Mouse (Mus musculus) ovary, postnatal 10 days (tissue): ENCODE measurements around the gene Tmprss12.
"Not testable (repeated sequence)": the region's sequence is repeated elsewhere in the genome, so short reads cannot be mapped to it uniquely, and the experiment has no call there.

Experiments
- DNase-seq: peaks from one replicate; pipeline ENCODE4 v3.0.0; 2022; ENCODE audit warnings: low spot score

Gene Tmprss12

DNA sequence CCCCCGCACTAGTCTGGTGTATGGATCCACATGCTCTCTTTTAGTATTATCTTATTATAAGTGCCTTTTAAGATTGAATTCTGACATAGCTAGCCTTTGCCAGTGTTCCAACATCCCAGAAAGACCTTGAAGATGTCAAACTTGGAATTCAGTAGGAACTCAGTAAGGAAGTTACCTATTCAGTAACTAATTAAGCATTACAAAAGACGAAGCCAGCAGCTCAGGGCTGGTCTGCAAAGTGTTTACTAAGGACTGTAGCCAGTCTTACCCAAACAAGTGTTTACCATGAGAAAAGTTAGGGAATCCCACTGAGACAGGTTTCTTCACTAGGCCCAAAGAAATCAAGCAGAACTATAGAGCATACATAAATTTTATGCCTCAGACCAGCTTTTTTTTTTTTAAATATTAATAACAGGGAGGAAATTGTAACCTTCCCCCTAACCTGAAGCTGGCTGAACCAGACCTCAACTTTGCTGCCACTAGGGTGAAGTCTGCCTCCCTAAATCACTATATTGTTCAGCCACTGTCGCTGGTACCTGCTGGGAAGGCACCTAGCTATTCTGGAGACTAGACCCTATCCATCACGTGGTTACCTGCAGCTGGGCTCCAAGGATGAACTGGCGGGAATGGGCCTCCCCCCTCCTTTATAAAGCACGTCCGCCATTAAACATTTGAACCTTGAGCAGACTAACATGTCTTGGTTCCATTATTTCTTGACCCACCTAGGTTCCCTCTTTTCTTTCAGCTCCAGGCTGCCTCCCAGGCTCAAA lies 5.7 kb upstream of the Tmprss12 start:
- DNase-seq: no peak

DNA sequence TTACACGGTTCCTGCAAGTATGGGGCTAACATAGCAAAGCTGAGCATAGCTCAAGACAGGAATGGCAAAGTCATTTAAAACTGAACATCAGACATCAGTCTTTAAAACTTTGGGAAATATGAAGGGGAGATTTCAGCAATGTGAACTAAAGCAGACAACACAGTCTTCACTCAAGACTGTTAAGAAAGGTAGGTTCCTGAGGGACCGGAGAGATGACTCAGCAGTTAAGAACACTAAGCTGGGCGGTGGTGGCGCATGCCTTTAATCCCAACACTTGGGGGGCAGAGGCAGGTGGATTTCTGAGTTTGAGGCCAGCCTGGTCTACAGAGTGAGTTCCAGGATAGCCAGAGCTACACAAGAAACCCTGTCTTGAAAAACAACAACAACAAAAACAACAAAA lies 4.2 kb upstream of the Tmprss12 start:
- no peak for DNase-seq

DNA sequence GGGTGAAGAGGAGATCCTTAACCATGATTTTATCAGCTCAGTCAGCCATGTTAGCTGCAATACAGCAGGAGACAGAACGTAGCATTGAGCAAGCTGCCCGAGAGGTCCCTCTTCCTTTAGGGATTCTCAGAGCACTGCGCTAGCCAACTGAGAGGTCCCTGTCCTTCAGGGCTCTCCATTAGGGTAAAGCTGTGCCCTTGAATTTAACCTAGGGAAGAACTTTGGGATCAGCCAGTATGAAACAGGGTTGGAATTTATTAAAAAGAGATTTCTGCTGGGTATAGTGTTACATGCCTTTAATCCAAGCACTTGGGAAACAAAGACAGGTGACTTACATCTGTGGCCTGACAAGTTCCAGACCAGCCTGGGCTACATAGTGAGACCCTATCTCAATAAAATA lies 3.1 kb upstream of the Tmprss12 start:
- DNase-seq: no peak

GRCm38 (mm10) chr15:100288980-100289379 lies 8.3 kb downstream of the Tmprss12 start:
- DNase-seq: no peak

GRCm38 (mm10) chr15:100290858-100291257 lies 10.2 kb downstream of the Tmprss12 start:
- no peak for DNase-seq

DNA sequence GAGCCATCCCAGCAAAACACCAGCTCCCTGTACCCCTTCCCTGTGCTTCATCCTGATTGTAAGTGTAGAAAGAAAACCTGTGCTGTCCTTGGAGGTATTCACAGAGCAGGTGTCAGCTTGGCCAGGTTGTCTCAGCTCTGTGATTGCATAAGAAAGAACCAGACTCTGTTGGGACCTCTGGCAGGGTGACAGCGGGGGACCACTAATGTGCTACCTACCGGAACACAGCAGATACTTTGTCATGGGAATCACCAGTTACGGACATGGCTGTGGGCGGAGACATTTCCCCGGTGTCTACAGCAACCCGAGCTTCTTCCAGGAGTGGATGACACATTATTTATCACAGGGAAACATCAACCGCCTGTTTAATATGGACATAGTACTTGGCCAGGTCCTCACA lies 11.7 kb downstream of the Tmprss12 start:
- DNase-seq: no peak

GRCm38 (mm10) chr15:100297856-100298255 lies 17.2 kb downstream of the Tmprss12 start:
- DNase-seq: no peak

- no peak for DNase-seq
Observed at GRCm38 (mm10) chr15:100300499-100300898, 19.9 kb downstream of the Tmprss12 start.

DNA sequence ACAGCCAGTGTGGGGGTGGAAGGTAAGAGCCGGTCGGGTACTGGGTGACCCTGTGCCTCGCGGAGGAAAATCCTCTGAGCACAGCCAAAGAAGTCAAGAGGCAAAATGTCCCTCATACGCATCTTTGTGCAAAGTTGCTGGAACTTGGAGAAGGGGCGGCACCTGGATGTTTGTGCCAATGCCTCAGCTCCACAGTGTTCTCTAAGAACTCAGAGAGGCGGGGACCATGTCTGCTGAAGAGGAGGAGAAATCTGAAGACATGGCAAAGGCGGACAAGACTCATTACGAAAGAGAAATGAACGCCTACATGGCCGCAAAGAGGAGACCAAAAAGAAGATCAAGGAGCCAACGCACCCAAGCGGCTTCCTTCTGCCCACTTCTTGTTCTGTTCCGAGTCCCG lies 20.9 kb downstream of the Tmprss12 start:
- no peak for DNase-seq

- no peak for DNase-seq
Observed at GRCm38 (mm10) chr15:100303428-100304018, 22.9 kb downstream of the Tmprss12 start.

DNA sequence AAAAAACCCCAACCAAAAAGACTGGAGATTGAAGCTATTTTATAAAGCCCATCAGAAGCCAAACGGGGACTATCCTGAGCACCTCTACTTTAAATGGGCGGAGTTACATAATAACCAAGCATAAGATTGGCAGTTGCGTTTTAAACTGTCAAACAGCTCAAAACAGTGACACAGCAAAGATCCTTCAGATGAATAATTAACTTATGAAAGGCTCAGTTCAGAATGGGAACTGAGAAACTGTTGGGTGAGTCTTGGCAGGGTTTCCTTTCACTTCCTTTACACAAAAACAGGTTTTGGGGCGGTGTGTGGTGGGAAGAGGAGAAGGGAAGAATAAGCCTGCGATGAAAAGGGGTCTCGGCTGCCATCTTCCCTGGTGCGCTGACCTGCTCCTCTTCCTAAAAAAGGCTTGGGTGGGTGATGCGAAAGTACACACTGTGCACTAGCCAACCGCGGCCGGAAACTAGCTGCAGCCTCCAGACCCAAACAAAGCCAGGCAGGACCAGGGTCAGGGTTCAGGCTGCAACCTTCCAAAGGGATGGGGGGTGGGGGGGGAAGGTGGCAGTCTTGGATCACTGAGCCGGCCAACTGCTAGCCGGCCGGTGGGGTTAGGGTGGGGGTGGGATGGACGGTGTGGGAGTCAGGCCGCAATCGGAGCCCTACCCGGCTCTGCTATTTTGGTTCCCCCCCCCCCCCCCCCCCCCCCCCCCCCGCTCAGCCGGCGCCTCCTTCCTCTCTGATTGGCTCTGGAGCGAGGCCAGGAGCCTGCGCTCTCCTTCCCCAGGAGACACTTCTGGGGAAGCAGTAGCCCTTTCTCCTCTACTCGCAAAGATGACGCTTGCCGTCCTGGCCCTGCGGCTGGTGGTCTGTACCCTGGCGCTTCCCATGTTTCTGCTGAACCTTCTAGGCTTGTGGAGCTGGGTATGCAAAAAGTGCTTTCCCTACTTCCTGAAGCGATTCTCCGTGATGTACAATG lies 23.7 kb downstream of the Tmprss12 start, which contains the start of gene Mettl7a1:
Gene Mettl7a1 (plus strand): TSS at position 122 of the 973 bp plus-strand sequence.
- peak; percentile 64 for DNase-seq

DNA sequence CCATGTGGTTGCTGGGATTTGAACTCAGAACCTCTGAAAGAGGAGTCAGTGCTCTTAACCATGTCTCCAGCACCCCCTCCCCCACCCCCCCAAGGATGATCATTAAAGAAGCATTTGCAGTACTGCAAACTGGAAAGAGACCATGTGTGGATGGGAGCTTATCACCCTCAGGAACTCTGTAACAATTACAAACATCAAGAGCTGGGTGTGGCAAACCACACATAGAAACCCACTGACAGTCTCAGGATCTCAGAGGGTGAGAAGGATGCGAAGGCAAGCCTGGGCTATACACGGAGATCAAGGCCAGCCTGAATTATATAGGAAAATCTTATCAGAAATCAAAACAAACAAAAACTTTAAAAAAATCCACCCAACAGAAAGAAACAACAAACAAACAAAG lies 25.6 kb downstream of the Tmprss12 start:
- no peak for DNase-seq

DNA sequence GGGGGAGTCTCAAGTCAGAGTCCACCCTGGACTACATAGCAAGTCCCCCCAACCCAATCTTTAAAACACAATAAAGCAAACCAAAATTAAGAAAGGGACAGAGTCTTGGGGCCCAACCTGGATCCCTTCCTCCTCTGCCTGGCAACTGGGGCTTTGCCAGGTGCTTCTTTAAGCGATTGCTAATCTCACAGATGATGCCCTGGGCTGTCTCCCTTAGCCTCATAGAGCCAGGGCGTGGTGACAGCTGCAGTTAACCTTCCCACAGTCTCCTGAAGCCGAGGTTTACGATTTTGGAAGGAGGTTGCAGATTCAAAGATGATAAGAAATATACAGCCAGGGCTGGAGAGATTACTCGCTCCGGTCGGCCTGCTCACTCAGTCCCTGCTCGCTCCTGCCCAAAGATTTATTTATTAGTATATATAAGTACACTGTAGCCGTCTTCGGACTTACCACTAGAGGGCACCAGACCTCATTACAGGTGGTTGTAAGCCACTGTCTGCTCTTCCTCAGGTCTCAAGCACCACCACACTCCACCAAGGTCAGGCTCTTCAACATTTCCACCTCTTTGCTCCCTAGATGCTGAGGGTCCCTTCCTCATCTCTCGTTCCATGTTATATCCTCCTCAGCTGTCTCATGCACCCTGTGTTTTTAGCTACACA lies 26.9 kb downstream of the Tmprss12 start:
- not testable (repeated sequence) for DNase-seq

DNA sequence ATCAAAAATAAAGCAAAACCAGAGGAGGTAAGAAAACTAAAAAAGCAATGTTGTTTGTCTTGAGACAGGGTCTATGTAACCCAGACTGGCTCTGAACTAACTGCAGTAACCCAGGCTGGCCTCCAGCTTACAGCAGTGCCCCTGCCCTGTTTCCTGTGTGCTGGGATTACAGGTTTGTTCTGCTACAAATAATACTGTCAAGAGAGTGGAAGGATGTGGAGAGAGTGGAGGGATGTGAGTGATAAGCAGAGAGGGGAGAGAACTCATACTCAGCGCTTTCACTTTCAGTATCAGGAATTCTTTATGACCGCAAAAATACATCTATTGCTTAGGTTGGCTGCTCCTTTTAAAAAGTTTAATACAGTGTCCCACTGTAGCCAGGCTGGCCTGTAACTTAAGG lies 31.7 kb downstream of the Tmprss12 start:
- no peak for DNase-seq

- DNase-seq: no peak
Observed at GRCm38 (mm10) chr15:100314448-100315145, 34.0 kb downstream of the Tmprss12 start.

DNA sequence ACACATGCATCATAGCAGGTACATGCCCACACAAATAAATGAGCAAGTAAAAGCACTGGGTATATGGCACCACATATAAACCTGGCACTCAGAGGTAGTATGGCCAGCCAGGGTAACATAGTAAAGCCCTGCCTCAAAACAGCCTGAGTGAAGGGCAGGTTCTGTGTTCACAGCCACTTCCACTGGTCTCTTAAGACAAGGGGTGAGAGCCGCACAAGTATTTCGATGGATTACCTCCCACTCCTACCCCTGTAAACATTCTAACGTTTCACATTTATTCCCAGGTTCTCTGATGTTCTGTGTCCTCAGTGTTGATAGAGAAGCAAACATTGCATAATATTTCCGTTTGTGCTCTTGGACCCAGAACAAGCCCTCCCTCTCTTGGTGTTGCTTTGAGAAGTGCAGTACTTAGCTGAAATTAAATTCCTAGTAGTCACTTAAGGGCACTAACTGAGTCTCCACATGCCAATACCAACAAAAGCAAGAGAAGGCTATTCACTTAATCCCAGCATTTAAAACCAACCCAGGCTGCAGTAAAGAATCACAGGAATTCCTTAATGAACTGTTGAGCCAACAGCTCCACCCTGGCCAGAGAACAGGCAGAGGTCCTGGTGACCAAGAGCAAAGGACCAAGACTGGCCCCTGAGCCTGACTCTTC lies 37.5 kb downstream of the Tmprss12 start:
- DNase-seq: not testable (repeated sequence)

DNA sequence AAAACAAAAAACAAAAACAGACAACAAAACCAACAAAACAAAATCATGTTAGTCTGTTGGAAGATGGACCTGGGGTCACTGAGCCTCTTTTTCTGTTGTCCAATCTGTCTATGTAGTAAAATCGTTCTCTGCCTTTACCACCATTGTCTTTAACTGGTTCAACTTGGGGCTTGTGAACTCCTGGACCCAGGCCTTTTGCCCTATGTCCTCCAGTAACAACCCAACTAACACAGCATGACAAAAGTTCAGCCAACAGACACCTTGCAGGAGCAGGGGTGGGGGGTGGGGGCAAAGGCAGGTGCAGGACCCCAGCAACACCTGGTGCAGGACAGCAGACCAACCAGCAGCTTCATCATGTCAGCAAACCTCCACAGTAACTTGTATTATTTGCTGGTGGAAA lies 39.2 kb downstream of the Tmprss12 start:
- DNase-seq: no peak

DNA sequence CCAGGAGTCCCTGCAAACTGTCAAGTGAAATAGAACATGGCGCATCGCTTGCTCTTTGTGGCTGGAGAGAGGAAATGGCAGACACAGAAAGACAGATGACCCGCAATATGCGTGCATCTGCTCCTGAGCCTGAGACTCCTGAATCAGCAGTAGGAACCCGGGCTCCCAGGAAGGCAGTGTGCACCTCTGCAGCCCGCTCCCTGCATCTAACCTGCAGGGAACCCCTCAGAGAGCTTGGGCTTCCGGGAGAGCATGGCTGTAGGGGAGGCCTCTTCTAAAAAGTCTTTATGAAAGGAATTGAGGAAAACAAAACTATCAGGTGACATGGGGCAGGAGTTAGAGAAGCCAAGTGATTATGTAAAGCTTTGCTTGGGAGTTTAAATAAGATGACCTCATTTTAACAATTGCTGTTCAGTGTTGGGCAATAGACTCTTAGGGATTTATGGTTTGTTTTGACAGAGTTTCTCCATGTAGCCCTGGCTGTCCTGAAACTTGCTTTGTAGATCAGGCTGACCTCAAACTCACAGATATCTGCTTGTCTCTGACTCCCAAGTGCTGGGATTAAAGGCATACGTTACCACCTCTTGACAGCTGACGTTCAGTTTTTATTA lies 39.8 kb downstream of the Tmprss12 start:
- DNase-seq: no peak

- DNase-seq: no peak
Observed at GRCm38 (mm10) chr15:100321134-100321533, 40.5 kb downstream of the Tmprss12 start.

- DNase-seq: no peak
Observed at GRCm38 (mm10) chr15:100324021-100324591, 43.5 kb downstream of the Tmprss12 start.
